Mouse (Mus musculus) intestine, embryonic 16.5 days (tissue): Measurements from ENCODE around the gene Srek1. TPM values are rescaled to one million over a fixed set of nuclear protein-coding genes. Genes with fewer than 3 reads are reported as not detected.
A peak's percentile ranks its signal among the peaks of the same experiment; 100 is the strongest.

Source experiments
- ATAC-seq: fragments of 200-750 bp; cut with Nextera tagmentation; 2 replicates; pipeline ENCODE4 v1.8.0; 2017; ENCODE audit warnings: moderate TSS enrichment, moderate library complexity
- H3K27ac ChIP-seq: fragments of 300-500 bp; sonication (generic); 2 replicates; pipeline ENCODE4 v1.5.1; 2014; ENCODE audit warnings: mild to moderate bottlenecking, low read length
- H3K27me3 ChIP-seq: fragments of 300-500 bp; sonication (generic); replicated peaks from 2 replicates; pipeline ENCODE4 v1.6.1; 2014; ENCODE audit warnings: low read length, control low read depth, mixed read lengths; ENCODE audit not compliant: control insufficient read depth, insufficient read depth
- H3K36me3 ChIP-seq: fragments of 300-500 bp; sonication (generic); 2 replicates; pipeline ENCODE4 v1.6.1; 2014; ENCODE audit warnings: low read length, control low read depth; ENCODE audit not compliant: control insufficient read depth, insufficient read depth
- H3K4me1 ChIP-seq: fragments of 300-500 bp; sonication (generic); 2 replicates; pipeline ENCODE4 v1.6.1; 2014; ENCODE audit warnings: low read length, control low read depth, mixed read lengths; ENCODE audit not compliant: control insufficient read depth, insufficient read depth
- H3K4me2 ChIP-seq: fragments of 300-500 bp; sonication (generic); 2 replicates; pipeline ENCODE4 v1.6.1; 2014; ENCODE audit warnings: low read depth, low read length, control low read depth
- H3K4me3 ChIP-seq: fragments of 300-500 bp; sonication (generic); 2 replicates; pipeline ENCODE4 v1.5.1; 2014; ENCODE audit warnings: mild to moderate bottlenecking, low read length
- H3K9ac ChIP-seq: fragments of 300-500 bp; sonication (generic); 2 replicates; pipeline ENCODE4 v1.6.1; 2014; ENCODE audit warnings: low read depth, low read length
- H3K9me3 ChIP-seq: fragments of 300-500 bp; sonication (generic); 2 replicates; pipeline ENCODE4 v1.6.1; 2016; ENCODE audit warnings: low read length, control low read depth; ENCODE audit not compliant: control insufficient read depth
- WGBS: fragments of 180-500 bp; shearing (Covaris S2); extraction: QIAGEN DNeasy Blood & Tissue Kit; methylation state at CpG from one replicate; pipeline ENCODE4 v1.1.7; 2014; 5-methylcytosine and 5-hydroxymethylcytosine counted together
- polyA plus RNA-seq: library from polyadenylated mRNA; unstranded; fragments of >200 nt; fragmentation: Nextera tagmentation; extraction: Ambion mirVana; gene quantifications from 2 replicates; pipeline ENCODE4 v1.2.1, GENCODE M21; 2015

The Srek1 gene
- polyA plus RNA-seq, 1 experiment from 2014 or later = 57.5 TPM

DNA sequence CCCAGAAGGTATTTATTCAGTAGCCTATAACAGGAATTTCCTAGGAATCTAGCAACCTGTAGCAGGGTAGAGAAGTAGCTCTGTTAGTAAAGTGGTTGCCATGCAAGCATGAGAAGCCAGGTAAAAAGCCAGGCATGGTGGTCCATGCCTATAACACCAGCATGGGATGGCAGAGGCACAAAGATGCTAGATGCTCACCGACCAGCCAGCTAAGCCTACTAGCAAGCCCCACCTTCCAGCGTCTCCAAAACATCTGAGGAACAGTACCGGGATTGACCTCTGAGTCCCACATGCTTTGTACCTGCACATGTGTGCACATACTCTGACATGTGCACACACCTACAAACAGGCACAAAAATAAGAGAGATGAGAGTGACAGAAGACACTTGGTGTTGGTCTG, 72.1 kb downstream of the Srek1 start:
- no peak overlapping the region for H3K4me3 ChIP-seq
- 84% methylated on average over 3 of the region's 3 CpGs for WGBS
- H3K27ac ChIP-seq = no peak overlapping the region
- peaks cover 9% of the 10 kb centered on the region; the same call in 1 of the 2 replicates for H3K4me1 ChIP-seq
- no peak overlapping the region for H3K4me2 ChIP-seq
- H3K9ac ChIP-seq = no peak overlapping the region
- no peaks in the 10 kb centered on the region for H3K27me3 ChIP-seq
- no peak for ATAC-seq
- no peaks in the 10 kb centered on the region for H3K9me3 ChIP-seq
- H3K36me3 ChIP-seq = no peaks in the 10 kb centered on the region

DNA sequence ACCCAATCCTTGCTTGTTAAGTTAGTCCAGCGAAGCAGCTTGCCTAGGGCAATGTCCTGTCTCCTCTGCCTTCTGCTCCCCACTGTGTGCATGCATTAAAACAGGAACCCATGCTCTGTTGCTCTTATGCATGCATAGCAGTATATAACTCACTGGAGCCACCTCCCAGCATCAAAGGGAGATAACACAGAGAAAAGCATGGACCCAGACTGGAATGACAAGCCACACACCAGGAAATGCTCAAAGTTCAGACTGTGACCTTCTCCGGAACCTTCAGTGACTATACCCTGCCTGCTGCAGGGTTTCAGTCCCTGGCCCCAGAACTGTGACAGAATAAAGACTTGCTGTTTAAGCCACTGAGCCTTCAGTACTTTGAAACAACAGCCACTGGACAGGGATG, 73.7 kb downstream of the Srek1 start:
- Histone ChIP-seq H3K9ac (no peak overlapping the region), H3K27me3 (no peaks in the 10 kb centered on the region), H3K9me3 (no peaks in the 10 kb centered on the region), H3K27ac (peak overlapping the region; percentile 71), H3K4me2 (no peak overlapping the region), H3K36me3 (no peaks in the 10 kb centered on the region), H3K4me1 (peaks cover 9% of the 10 kb centered on the region; the same call in 1 of the 2 replicates), H3K4me3 (no peak overlapping the region)
- WGBS = 62% methylated on average over 2 of the region's 2 CpGs
- peak; percentile 89 for ATAC-seq

- H3K27me3 ChIP-seq = no peaks in the 10 kb centered on the region
Measured at GRCm38 (mm10) chr13:103697993-103698392, 76.4 kb downstream of the Srek1 start.

DNA sequence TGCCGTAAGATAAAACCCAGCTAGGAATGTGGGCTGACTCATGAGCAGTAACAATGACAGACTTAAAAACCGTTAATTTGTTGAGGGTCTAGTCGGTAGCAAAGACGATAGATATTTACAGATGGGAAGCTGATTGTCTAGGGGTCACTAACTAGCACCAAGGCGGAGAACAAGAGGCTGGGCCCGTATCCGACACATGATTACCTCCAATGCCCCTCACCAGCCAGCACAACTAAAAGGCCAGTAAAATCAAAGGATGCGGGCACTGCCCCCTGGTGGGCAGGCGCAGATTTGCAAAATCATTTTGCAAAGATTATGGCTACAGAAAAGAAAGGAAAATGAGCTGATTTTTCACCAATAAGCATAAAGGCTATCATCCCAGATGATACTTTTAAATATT, 78.2 kb downstream of the Srek1 start:
- no peak for ATAC-seq
- H3K4me1 ChIP-seq = 0 out of 2 replicates have a peak, but pooled peaks cover 4% of the 10 kb centered on the region
- no peaks in the 10 kb centered on the region for H3K27me3 ChIP-seq
- H3K4me3 ChIP-seq = no peak overlapping the region
- H3K27ac ChIP-seq = no peak overlapping the region
- H3K4me2 ChIP-seq = no peak overlapping the region
- no peaks in the 10 kb centered on the region for H3K9me3 ChIP-seq
- H3K9ac ChIP-seq = no peak overlapping the region
- no peaks in the 10 kb centered on the region for H3K36me3 ChIP-seq
- 42% methylated on average over 9 of the region's 9 CpGs for WGBS

More at GRCm38 (mm10) chr13:103697993-103698392, 76.4 kb downstream of the Srek1 start:
- 53% methylated on average over 9 of the region's 9 CpGs for WGBS
- Histone ChIP-seq H3K9ac (no peak overlapping the region), H3K9me3 (no peaks in the 10 kb centered on the region), H3K27ac (no peak overlapping the region), H3K4me2 (no peak overlapping the region), H3K4me1 (0 out of 2 replicates have a peak, but pooled peaks cover 4% of the 10 kb centered on the region), H3K4me3 (no peak overlapping the region), H3K36me3 (no peaks in the 10 kb centered on the region)
- no peak for ATAC-seq

DNA sequence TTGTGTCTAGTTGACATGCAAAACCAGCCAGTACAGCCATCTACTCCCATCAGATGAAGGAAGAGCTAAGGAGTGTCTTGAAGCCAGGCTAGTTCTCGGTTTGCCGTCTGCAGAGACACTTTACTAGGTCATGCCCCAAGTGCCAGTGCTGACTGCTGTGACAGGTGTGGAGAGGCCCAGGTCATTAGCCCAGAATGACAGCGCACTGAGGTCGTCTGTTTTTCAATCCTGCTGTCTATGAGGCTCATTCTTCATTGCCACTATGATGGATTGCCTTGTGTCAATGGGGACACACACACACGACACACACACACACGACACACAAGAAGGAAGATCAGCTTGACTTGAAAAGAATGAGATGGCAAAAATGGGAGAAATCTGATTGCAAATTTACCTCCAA, 79.0 kb downstream of the Srek1 start:
- no peaks in the 10 kb centered on the region for H3K27me3 ChIP-seq
- no peaks in the 10 kb centered on the region for H3K36me3 ChIP-seq
- 64% methylated on average over 6 of the region's 6 CpGs for WGBS
- H3K9ac ChIP-seq = no peak overlapping the region
- no peak overlapping the region for H3K27ac ChIP-seq
- no peak for ATAC-seq
- 0 out of 2 replicates have a peak, but pooled peaks cover 1% of the 10 kb centered on the region for H3K4me1 ChIP-seq
- no peaks in the 10 kb centered on the region for H3K9me3 ChIP-seq
- H3K4me3 ChIP-seq = no peak overlapping the region
- H3K4me2 ChIP-seq = no peak overlapping the region

Other genes with a start within 250 kb of the Srek1 start
- 12.9 and 14.2 TPM in 2 replicates for gene Erbin, start 145.9 kb upstream of the Srek1 start, polyA plus RNA-seq